Mouse (Mus musculus) ES-Bruce4 (cell line): ENCODE data around the gene Ost4. TPM values are rescaled to one million over a fixed set of nuclear protein-coding genes. Genes with fewer than 3 reads are reported as not detected.

Experiments
- H3K27ac ChIP-seq: 2 replicates; pipeline ENCODE4 v1.5.1; 2012; ENCODE audit warnings: low read length, inconsistent platforms; ENCODE audit not compliant: insufficient read depth
- H3K27me3 ChIP-seq: 2 replicates; pipeline ENCODE4 v1.6.1; 2012; ENCODE audit warnings: mild to moderate bottlenecking, low read length, inconsistent platforms; ENCODE audit not compliant: control insufficient read depth, poor library complexity, insufficient read depth, severe bottlenecking
- H3K36me3 ChIP-seq: 2 replicates; pipeline ENCODE4 v1.6.1; 2012; ENCODE audit warnings: inconsistent platforms, mild to moderate bottlenecking, low read length, moderate library complexity; ENCODE audit not compliant: control insufficient read depth, poor library complexity, insufficient read depth, severe bottlenecking
- H3K4me1 ChIP-seq: one replicate; pipeline ENCODE4 v1.8.1; 2011; ENCODE audit warnings: low read length; ENCODE audit not compliant: control insufficient read depth, insufficient read depth
- H3K4me3 ChIP-seq: 2 replicates; pipeline ENCODE4 v1.5.1; 2011; ENCODE audit warnings: low read depth, mild to moderate bottlenecking, low read length
- H3K9ac ChIP-seq: 2 replicates; pipeline ENCODE4 v1.6.1; 2012; ENCODE audit warnings: low read depth, mild to moderate bottlenecking, inconsistent platforms; ENCODE audit not compliant: poor library complexity, severe bottlenecking
- H3K9me3 ChIP-seq: replicated peaks from 2 replicates; pipeline ENCODE4 v1.6.1; 2012; ENCODE audit warnings: mild to moderate bottlenecking, low read length, inconsistent platforms; ENCODE audit not compliant: control insufficient read depth, poor library complexity, insufficient read depth, severe bottlenecking
- CTCF ChIP-seq: IDR thresholded peaks from one replicate; pipeline ENCODE4 v1.8.1; 2011; ENCODE audit warnings: low read depth, low read length
- EP300 ChIP-seq: IDR thresholded peaks from 2 replicates; pipeline ENCODE4 v1.6.1; 2011; ENCODE audit warnings: low read depth, low read length; ENCODE audit not compliant: insufficient read depth
- POLR2A ChIP-seq: IDR thresholded peaks from one replicate; pipeline ENCODE4 v1.8.1; 2011; ENCODE audit warnings: low read length; ENCODE audit not compliant: insufficient read depth
- polyA plus RNA-seq: library from polyadenylated mRNA; stranded (reverse); fragments of >200 nt; gene quantifications from 2 replicates; pipeline ENCODE4 v1.2.4, GENCODE M21; 2011; ENCODE audit warnings: low read depth; ENCODE audit not compliant: missing spikeins, insufficient read depth, insufficient read length

The Ost4 gene
- polyA plus RNA-seq, 1 experiment, result 216 TPM

GRCm38 (mm10) chr5:30917348-30917747 lies 9.8 kb upstream of the Ost4 start:
- Histone ChIP-seq H3K4me1 (peaks cover 4% of the 10 kb centered on the region), H3K4me3 (no peak overlapping the region), H3K27ac (no peak overlapping the region), H3K27me3 (no peaks in the 10 kb centered on the region), H3K9me3 (no peaks in the 10 kb centered on the region), H3K9ac (peak overlapping the region; percentile 17; the same call in 1 of the 2 replicates), H3K36me3 (no peaks in the 10 kb centered on the region)
- TF ChIP-seq POLR2A (no peak), CTCF (no peak), EP300 (no peak)

DNA sequence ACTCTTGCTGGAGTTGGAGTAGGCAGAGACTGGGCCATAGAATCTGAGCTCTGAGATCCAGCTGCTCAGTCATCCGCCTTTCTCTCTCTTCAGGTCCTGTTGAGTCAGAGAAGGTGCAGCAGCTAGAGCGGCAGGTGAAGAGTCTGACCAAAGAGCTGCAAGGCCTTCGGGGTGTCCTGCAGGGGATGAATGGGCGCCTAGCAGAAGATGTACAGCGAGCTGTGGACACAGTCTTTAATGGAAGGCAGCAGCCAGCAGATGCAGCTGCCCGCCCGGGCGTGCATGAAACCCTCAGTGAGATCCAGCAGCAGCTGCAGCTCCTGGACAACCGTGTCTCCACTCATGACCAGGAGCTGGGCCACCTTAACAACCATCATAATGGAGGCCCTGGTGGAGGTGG lies 9.3 kb upstream of the Ost4 start:
- H3K4me3 ChIP-seq, result no peak overlapping the region
- peaks cover 4% of the 10 kb centered on the region for H3K4me1 ChIP-seq
- H3K27ac ChIP-seq, result no peak overlapping the region
- H3K9ac ChIP-seq, result peak overlapping the region; percentile 17; the same call in 1 of the 2 replicates
- no peaks in the 10 kb centered on the region for H3K27me3 ChIP-seq
- TF ChIP-seq EP300, result no peak
- no peak for TF ChIP-seq POLR2A
- TF ChIP-seq CTCF, result no peak
- no peaks in the 10 kb centered on the region for H3K36me3 ChIP-seq
- H3K9me3 ChIP-seq, result no peaks in the 10 kb centered on the region

- H3K27me3 ChIP-seq, result no peaks in the 10 kb centered on the region
- 0 out of 2 replicates have a peak overlapping the region, but pooled peaks have one; percentile 22 for H3K9ac ChIP-seq
- no peak overlapping the region for H3K27ac ChIP-seq
- no peaks in the 10 kb centered on the region for H3K9me3 ChIP-seq
- no peaks in the 10 kb centered on the region for H3K36me3 ChIP-seq
- peaks cover 4% of the 10 kb centered on the region for H3K4me1 ChIP-seq
- TF ChIP-seq EP300 (no peak), POLR2A (no peak), CTCF (peak; percentile 26)
- H3K4me3 ChIP-seq, result peak overlapping the region; percentile 37; the same call in 1 of the 2 replicates
Measured at GRCm38 (mm10) chr5:30915974-30916433, 8.4 kb upstream of the Ost4 start.

DNA sequence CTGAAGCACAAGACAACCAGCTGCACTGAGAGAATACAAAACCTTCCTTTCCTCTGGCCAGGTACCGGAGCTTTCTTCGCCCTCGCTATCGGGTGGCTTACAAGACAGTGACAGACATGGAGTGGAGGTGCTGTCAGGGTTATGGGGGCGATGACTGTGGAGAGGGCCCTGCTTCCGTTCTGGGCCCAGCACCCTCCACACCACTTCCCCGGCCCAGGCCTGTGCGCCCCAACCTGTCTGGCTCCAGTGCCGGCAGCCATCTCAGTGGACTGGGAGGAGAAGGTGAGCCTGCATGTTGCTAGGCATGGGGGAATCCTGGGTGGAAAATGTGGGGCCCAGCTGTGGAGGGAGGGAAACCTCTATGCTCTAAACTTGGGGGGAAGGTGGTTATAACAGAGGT lies 7.9 kb upstream of the Ost4 start:
- no peaks in the 10 kb centered on the region for H3K36me3 ChIP-seq
- no peak overlapping the region for H3K27ac ChIP-seq
- no peak overlapping the region for H3K9ac ChIP-seq
- H3K27me3 ChIP-seq, result no peaks in the 10 kb centered on the region
- no peaks in the 10 kb centered on the region for H3K9me3 ChIP-seq
- no peak for TF ChIP-seq CTCF
- no peak for TF ChIP-seq POLR2A
- no peak for TF ChIP-seq EP300
- peaks cover 3% of the 10 kb centered on the region for H3K4me1 ChIP-seq
- H3K4me3 ChIP-seq, result no peak overlapping the region

DNA sequence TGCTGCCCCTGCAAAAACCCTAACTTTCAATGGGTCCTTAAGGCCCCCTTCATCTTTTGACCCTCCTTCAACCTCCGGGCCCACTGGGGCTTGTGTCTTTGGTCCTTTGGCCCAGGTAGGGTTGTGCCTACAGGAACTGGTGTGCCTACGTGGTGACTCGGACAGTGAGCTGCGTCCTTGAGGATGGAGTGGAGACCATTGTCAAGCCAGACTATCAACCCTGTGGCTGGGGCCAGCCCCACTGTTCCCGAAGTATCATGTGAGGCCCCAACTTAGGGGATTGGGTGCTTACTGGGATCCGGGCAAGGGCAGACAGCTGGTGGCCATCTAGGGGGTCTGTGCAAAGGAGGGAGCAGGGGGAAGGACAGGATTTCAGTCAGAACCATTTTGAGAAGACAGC lies 7.3 kb upstream of the Ost4 start:
- no peak overlapping the region for H3K9ac ChIP-seq
- H3K36me3 ChIP-seq, result no peaks in the 10 kb centered on the region
- TF ChIP-seq EP300, result no peak
- no peak for TF ChIP-seq POLR2A
- TF ChIP-seq CTCF, result no peak
- no peaks in the 10 kb centered on the region for H3K4me1 ChIP-seq
- no peak overlapping the region for H3K4me3 ChIP-seq
- no peaks in the 10 kb centered on the region for H3K9me3 ChIP-seq
- no peak overlapping the region for H3K27ac ChIP-seq
- H3K27me3 ChIP-seq, result no peaks in the 10 kb centered on the region

GRCm38 (mm10) chr5:30914101-30914635 lies 6.6 kb upstream of the Ost4 start:
- Histone ChIP-seq H3K9ac (peak overlapping the region; percentile 30; the same call in 1 of the 2 replicates), H3K27ac (no peak overlapping the region), H3K36me3 (no peaks in the 10 kb centered on the region), H3K4me3 (no peak overlapping the region; the same call in 1 of the 2 replicates), H3K27me3 (no peaks in the 10 kb centered on the region), H3K4me1 (no peaks in the 10 kb centered on the region), H3K9me3 (no peaks in the 10 kb centered on the region)
- TF ChIP-seq POLR2A (no peak), CTCF (no peak), EP300 (no peak)
